Mouse (Mus musculus) kidney, postnatal 10 days (tissue): ENCODE measurements at regions not wholly inside any gene's neighbourhood (a gene's known extent, or its start where the extent isn't known, plus 50 kb on each side); places are given as distances from the start of the nearest gene placed in this dataset.

Experiments used
- DNase-seq: peaks from one replicate; pipeline ENCODE4 v3.0.0; 2021; ENCODE audit warnings: mixed read lengths

- DNase-seq: no peak
Observed at GRCm38 (mm10) chr13:69182478-69182877, 183.1 kb upstream of the Adcy2 start.

- DNase-seq: no peak
Observed at GRCm38 (mm10) chr13:69190661-69191060, 191.3 kb upstream of the Adcy2 start.

- DNase-seq: no peak
Observed at GRCm38 (mm10) chr13:69196464-69196871, 197.1 kb upstream of the Adcy2 start.

- no peak for DNase-seq
Observed at GRCm38 (mm10) chr13:69207741-69208568, 208.6 kb upstream of the Adcy2 start.

- no peak for DNase-seq
Observed at GRCm38 (mm10) chr13:69208569-69208881, 209.2 kb upstream of the Adcy2 start.

GRCm38 (mm10) chr13:69216579-69216978 is 217.2 kb upstream of the Adcy2 start:
- no peak for DNase-seq

- DNase-seq: peak; percentile 39
Observed at GRCm38 (mm10) chr13:69220425-69220824, 221.1 kb upstream of the Adcy2 start.

GRCm38 (mm10) chr13:69226538-69226937 is 227.2 kb upstream of the Adcy2 start:
- DNase-seq: no peak

- DNase-seq: no peak
Observed at GRCm38 (mm10) chr13:69230361-69230943, 231.1 kb upstream of the Adcy2 start.

- no peak for DNase-seq
Observed at GRCm38 (mm10) chr13:69236386-69236785, 237.0 kb upstream of the Adcy2 start.

GRCm38 (mm10) chr13:69237918-69238317 is 238.6 kb upstream of the Adcy2 start:
- DNase-seq: no peak

GRCm38 (mm10) chr13:69239261-69239915 is 240.0 kb upstream of the Adcy2 start:
- DNase-seq: no peak

GRCm38 (mm10) chr13:69242544-69243296 is 243.4 kb upstream of the Adcy2 start:
- no peak for DNase-seq

- DNase-seq: no peak
Observed at GRCm38 (mm10) chr13:69250334-69251129, 251.2 kb upstream of the Adcy2 start.

- no peak for DNase-seq
Observed at GRCm38 (mm10) chr13:69251130-69251561, 251.8 kb upstream of the Adcy2 start.

- DNase-seq: peak; percentile 28
Observed at GRCm38 (mm10) chr13:69252335-69252734, 253.0 kb upstream of the Adcy2 start.

- DNase-seq: no peak
Observed at GRCm38 (mm10) chr13:69260485-69260884, 261.1 kb upstream of the Adcy2 start.

- no peak for DNase-seq
Observed at GRCm38 (mm10) chr13:69260972-69261371, 261.6 kb upstream of the Adcy2 start.

- DNase-seq: no peak
Observed at GRCm38 (mm10) chr13:69263722-69264121, 264.4 kb upstream of the Adcy2 start.

- no peak for DNase-seq
Observed at GRCm38 (mm10) chr13:69266071-69266470, 266.7 kb upstream of the Adcy2 start.

- no peak for DNase-seq
Observed at GRCm38 (mm10) chr13:69272506-69272905, 261.0 kb upstream of the Nsun2 start.

- DNase-seq: no peak
Observed at GRCm38 (mm10) chr13:69279647-69280046, 253.9 kb upstream of the Nsun2 start.
